Mouse (Mus musculus) CH12.LX (cell line): ENCODE results near the gene 0610012G03Rik. TPM values are rescaled to one million over a fixed set of nuclear protein-coding genes. Genes with fewer than 3 reads are reported as not detected.
A peak's percentile ranks its signal among the peaks of the same experiment; 100 is the strongest.

ENCODE experiments used
- DNase-seq: peaks from one replicate; pipeline ENCODE4 v3.0.0-alpha.2; 2013; ENCODE audit errors: extremely low read depth
- H3K27ac ChIP-seq: 2 replicates; pipeline ENCODE4 v1.5.1; 2012; ENCODE audit warnings: low read depth, mild to moderate bottlenecking, control low read depth, moderate library complexity; ENCODE audit not compliant: insufficient read depth
- H3K27me3 ChIP-seq: replicated peaks from 2 replicates; pipeline ENCODE3; 2012; ENCODE audit warnings: inconsistent platforms
- H3K36me3 ChIP-seq, 2 experiments: replicated peaks in 1 of 2; 2 replicates each; pipeline versions ENCODE3 to v1.6.1; 2012; ENCODE audit warnings: inconsistent platforms in 1 of 2, low read length in 1 of 2, mild to moderate bottlenecking in 1 of 2, mixed read lengths in 1 of 2, moderate library complexity in 1 of 2; ENCODE audit not compliant: control insufficient read depth in 1 of 2, insufficient read depth in 1 of 2
- H3K4me1 ChIP-seq, 2 experiments: 2 replicates each; pipeline ENCODE4 v1.6.1; 2012; ENCODE audit warnings: inconsistent platforms in 1 of 2, moderate library complexity in 1 of 2; ENCODE audit not compliant: insufficient read depth in 2 of 2, control insufficient read depth in 1 of 2
- H3K4me2 ChIP-seq: 2 replicates; pipeline ENCODE4 v1.6.1; 2012; ENCODE audit warnings: low read depth, mild to moderate bottlenecking, control low read depth; ENCODE audit not compliant: poor library complexity, insufficient read depth, severe bottlenecking
- H3K4me3 ChIP-seq, 3 experiments: fragments of 150-350 bp in 1 of 3; sonication (generic) in 1 of 3; replicated peaks in 1 of 3; 2 replicates each; pipeline versions ENCODE3 to v1.5.1; 2011 to 2012; ENCODE audit warnings: low read depth in 2 of 3, low read length in 2 of 3, mild to moderate bottlenecking in 2 of 3, moderate library complexity in 2 of 3, control low read depth in 1 of 3, improper control_type of control experiment in 1 of 3, inconsistent platforms in 1 of 3, mixed read lengths in 1 of 3; ENCODE audit not compliant: poor library complexity in 1 of 3
- H3K79me2 ChIP-seq: replicated peaks from 2 replicates; pipeline ENCODE4 v1.6.1; 2012; ENCODE audit warnings: mild to moderate bottlenecking, moderate library complexity; ENCODE audit not compliant: control insufficient read depth, poor library complexity, insufficient read depth, severe bottlenecking; ENCODE audit errors: extremely low read depth
- H3K9ac ChIP-seq: 2 replicates; pipeline ENCODE4 v1.6.1; 2012; ENCODE audit warnings: low read depth, mild to moderate bottlenecking, control low read depth, moderate library complexity; ENCODE audit not compliant: insufficient read depth
- H3K9me3 ChIP-seq: replicated peaks from 2 replicates; pipeline ENCODE3; 2012; ENCODE audit warnings: low read length, inconsistent platforms, mixed read lengths
- BHLHE40 ChIP-seq: IDR thresholded peaks from 2 replicates; pipeline ENCODE4 v1.6.1; 2011; ENCODE audit warnings: mild to moderate bottlenecking, low read depth, low read length, improper control_type of control experiment
- CHD2 ChIP-seq: IDR thresholded peaks from 2 replicates; pipeline ENCODE4 v1.6.1; 2011; ENCODE audit warnings: low read length, improper control_type of control experiment
- CTCF ChIP-seq, 2 experiments: IDR thresholded peaks in 1 of 2; conservative IDR thresholded peaks in 1 of 2; 2 replicates each; pipeline ENCODE4 v1.5.1; 2011 to 2012; ENCODE audit warnings: low read depth in 2 of 2, low read length in 2 of 2, improper control_type of control experiment in 1 of 2, inconsistent platforms in 1 of 2, mild to moderate bottlenecking in 1 of 2, moderate library complexity in 1 of 2
- EP300 ChIP-seq: IDR thresholded peaks from 2 replicates; pipeline ENCODE4 v1.6.1; 2011; ENCODE audit warnings: low read length, improper control_type of control experiment
- ETS1 ChIP-seq: conservative IDR thresholded peaks from 2 replicates; pipeline ENCODE4 v1.6.1; 2012; ENCODE audit warnings: low read depth, mild to moderate bottlenecking, inconsistent platforms, low read length, improper control_type of control experiment, moderate library complexity
- HCFC1 ChIP-seq: IDR thresholded peaks from 2 replicates; pipeline ENCODE4 v1.6.1; 2012; ENCODE audit warnings: low read depth, mild to moderate bottlenecking, inconsistent platforms, low read length, improper control_type of control experiment
- JUN ChIP-seq: IDR thresholded peaks from 2 replicates; pipeline ENCODE4 v1.6.1; 2011; ENCODE audit warnings: low read depth, mild to moderate bottlenecking, low read length, improper control_type of control experiment, moderate library complexity; ENCODE audit not compliant: insufficient read depth
- MAFK ChIP-seq: IDR thresholded peaks from 2 replicates; pipeline ENCODE4 v1.6.1; 2011; ENCODE audit warnings: low read length, improper control_type of control experiment; ENCODE audit not compliant: insufficient replicate concordance
- MAX ChIP-seq: IDR thresholded peaks from 2 replicates; pipeline ENCODE4 v1.6.1; 2011; ENCODE audit warnings: low read length, improper control_type of control experiment
- MAZ ChIP-seq: IDR thresholded peaks from 2 replicates; pipeline ENCODE4 v1.6.1; 2012; ENCODE audit warnings: low read depth, mild to moderate bottlenecking, inconsistent platforms, low read length, improper control_type of control experiment, moderate library complexity
- MEF2A ChIP-seq: IDR thresholded peaks from 2 replicates; pipeline ENCODE4 v1.6.1; 2014; ENCODE audit warnings: low read depth, mild to moderate bottlenecking, inconsistent platforms, low read length, improper control_type of control experiment, borderline replicate concordance
- MXI1 ChIP-seq: IDR thresholded peaks from 2 replicates; pipeline ENCODE4 v1.6.1; 2011; ENCODE audit warnings: mild to moderate bottlenecking, low read depth, low read length, improper control_type of control experiment
- MYC ChIP-seq: IDR thresholded peaks from 2 replicates; pipeline ENCODE4 v1.6.1; 2011; ENCODE audit warnings: low read depth, mild to moderate bottlenecking, improper control_type of control experiment, low read length
- NELFE ChIP-seq: IDR thresholded peaks from 2 replicates; pipeline ENCODE4 v1.6.1; 2011; ENCODE audit warnings: low read depth, low read length, improper control_type of control experiment
- NRF1 ChIP-seq: IDR thresholded peaks from 2 replicates; pipeline ENCODE4 v1.6.1; 2014; ENCODE audit warnings: low read depth, mild to moderate bottlenecking, inconsistent platforms, low read length, improper control_type of control experiment, moderate library complexity
- POLR2AphosphoS2 ChIP-seq: IDR thresholded peaks from 2 replicates; pipeline ENCODE4 v1.6.1; 2011; ENCODE audit warnings: low read depth, low read length, improper control_type of control experiment
- RAD21 ChIP-seq: IDR thresholded peaks from 2 replicates; pipeline ENCODE4 v1.6.1; 2011; ENCODE audit warnings: low read depth, mild to moderate bottlenecking, low read length, improper control_type of control experiment, moderate library complexity
- RCOR1 ChIP-seq: conservative IDR thresholded peaks from 2 replicates; pipeline ENCODE4 v1.6.1; 2012; ENCODE audit warnings: low read depth, mild to moderate bottlenecking, inconsistent platforms, low read length, improper control_type of control experiment
- SMC3 ChIP-seq: IDR thresholded peaks from 2 replicates; pipeline ENCODE4 v1.6.1; 2011; ENCODE audit warnings: low read depth, low read length, improper control_type of control experiment
- TBP ChIP-seq: conservative IDR thresholded peaks from 2 replicates; pipeline ENCODE4 v1.6.1; 2011; ENCODE audit warnings: low read depth, low read length, improper control_type of control experiment
- UBTF ChIP-seq: IDR thresholded peaks from 2 replicates; pipeline ENCODE4 v1.6.1; 2012; ENCODE audit warnings: low read depth, mild to moderate bottlenecking, inconsistent platforms, low read length, improper control_type of control experiment, moderate library complexity
- USF1 ChIP-seq: IDR thresholded peaks from 2 replicates; pipeline ENCODE4 v1.6.1; 2014; ENCODE audit warnings: low read depth, mild to moderate bottlenecking, inconsistent platforms, low read length, improper control_type of control experiment
- ZMIZ1 ChIP-seq: IDR thresholded peaks from 2 replicates; pipeline ENCODE4 v1.6.1; 2012; ENCODE audit warnings: low read depth, mild to moderate bottlenecking, inconsistent platforms, low read length, improper control_type of control experiment
- dilution Hi-C: fragments of 300-500 bp; cut with MboI; formaldehyde crosslinking; loops from 2 replicates; pipeline ENCODE4 v1.14.3; 2020; ENCODE audit warnings: low sequenced_read_pairs; ENCODE audit not compliant: extremely low pct_unique_long_range_greater_than_20kb, extremely low pct_ligation_motif_present
- in situ Hi-C: fragments of 300-500 bp; cut with MboI; formaldehyde crosslinking; loops from 3 replicates; pipeline ENCODE4 v1.14.3; 2019; ENCODE audit warnings: low sequenced_read_pairs, low pct_ligation_motif_present, low pct_unique_long_range_greater_than_20kb, mixed read lengths
- polyA plus RNA-seq: library from polyadenylated mRNA; unstranded; fragments of >175 nt; gene quantifications from 2 replicates; pipeline ENCODE4 v1.2.1, GENCODE M21; 2012; ENCODE audit warnings: low read depth; ENCODE audit not compliant: insufficient read length
- total RNA-seq, 2 experiments: library from RNA; depleted of rRNA; stranded (reverse); fragments of 300-350 nt in 1 of 2; fragments of >200 nt in 1 of 2; gene quantifications; 2 replicates each; pipeline ENCODE4 v1.2.3; 2012 to 2014

Gene 0610012G03Rik
- total and polyA plus RNA-seq, 3 experiments, result 29.4 to 48.0 (median 38.0) TPM

- dilution Hi-C loops (no loop called here), in situ Hi-C loops (no loop called here)
- no peak for DNase-seq
- Histone ChIP-seq H3K27me3 (no peaks in the 10 kb centered on the region), H3K4me3 (no peak overlapping the region), H3K79me2 (peaks cover 31% of the 10 kb centered on the region), H3K36me3 (peaks cover 3 to 41% of the 10 kb centered on the region in 2 experiments), H3K9ac (no peak overlapping the region), H3K9me3 (no peaks in the 10 kb centered on the region), H3K4me2 (no peak overlapping the region), H3K27ac (no peak overlapping the region), H3K4me1 (peaks cover 12 to 60% of the 10 kb centered on the region in 2 experiments)
- no peak for TF ChIP-seq MYC
- no peak for TF ChIP-seq MAZ
- no peak for TF ChIP-seq USF1
- TF ChIP-seq CHD2, result no peak
- no peak for TF ChIP-seq JUN
These were observed 2.9 kb downstream of the 0610012G03Rik start for GRCm38 (mm10) chr16:31945372-31945771.

GRCm38 (mm10) chr16:31944698-31945255, 3.5 kb downstream of the 0610012G03Rik start:
- no peak overlapping the region for H3K27ac ChIP-seq
- no peak overlapping the region for H3K9ac ChIP-seq
- peaks cover 25% of the 10 kb centered on the region for H3K79me2 ChIP-seq
- peaks cover 13 to 60% of the 10 kb centered on the region in 2 experiments; a peak in 3 of 4 replicates for H3K4me1 ChIP-seq
- peaks cover 3 to 35% of the 10 kb centered on the region in 2 experiments for H3K36me3 ChIP-seq
- no peaks in the 10 kb centered on the region for H3K27me3 ChIP-seq
- TF ChIP-seq SMC3 (no peak), TBP (no peak), USF1 (no peak), EP300 (no peak), MAFK (no peak), CTCF (conservative IDR thresholded peaks at IDR 0.05 in 1 of 2, IDR thresholded peaks at IDR 0.05 in 1 of 2; ENCODE audit: low read depth in 2 of 2, low read length in 2 of 2) (no peak), MXI1 (no peak), CHD2 (no peak), MEF2A (no peak), UBTF (no peak), JUN (no peak), MAX (no peak)
- H3K4me3 ChIP-seq, result no peak overlapping the region
- DNase-seq, result no peak
- no peak overlapping the region for H3K4me2 ChIP-seq
- in situ Hi-C loops (no loop called here), dilution Hi-C loops (no loop called here)
- no peaks in the 10 kb centered on the region for H3K9me3 ChIP-seq

- dilution Hi-C loops, result no loop called here
- Histone ChIP-seq H3K36me3 (peaks cover 3 to 33% of the 10 kb centered on the region in 2 experiments), H3K4me2 (no peak overlapping the region), H3K4me3 (no peak overlapping the region), H3K4me1 (peaks cover 12 to 61% of the 10 kb centered on the region in 2 experiments; a peak in 3 of 4 replicates), H3K79me2 (peaks cover 17% of the 10 kb centered on the region), H3K27ac (no peak overlapping the region), H3K9ac (no peak overlapping the region), H3K27me3 (no peaks in the 10 kb centered on the region), H3K9me3 (no peaks in the 10 kb centered on the region)
- DNase-seq, result peak; percentile 85
- in situ Hi-C loops, result no loop called here
- TF ChIP-seq ZMIZ1 (no peak), RCOR1 (no peak), NELFE (peak; percentile 13; the same call in 1 of the 2 replicates), CTCF (conservative IDR thresholded peaks at IDR 0.05 in 1 of 2, IDR thresholded peaks at IDR 0.05 in 1 of 2; ENCODE audit: low read depth in 2 of 2, low read length in 2 of 2) (peak; percentile 82 to 91), POLR2AphosphoS2 (no peak), NRF1 (peak; percentile 79), SMC3 (peak; percentile 73), BHLHE40 (no peak), ETS1 (no peak), HCFC1 (no peak), RAD21 (peak; percentile 76)
These were observed 4.3 kb downstream of the 0610012G03Rik start for GRCm38 (mm10) chr16:31943980-31944379.
